Mouse (Mus musculus) lung, embryonic 16.5 days (tissue): ENCODE results near the gene Mapkbp1. TPM values are rescaled to one million over a fixed set of nuclear protein-coding genes. Genes with fewer than 3 reads are reported as not detected.

ENCODE experiments used
- ATAC-seq: fragments of 200-750 bp; cut with Nextera tagmentation; 2 replicates; pipeline ENCODE4 v1.8.0; 2017; ENCODE audit warnings: low read depth, mild to moderate bottlenecking, moderate library complexity
- H3K27ac ChIP-seq: fragments of 300-500 bp; sonication (generic); 2 replicates; pipeline ENCODE4 v1.5.1; 2014; ENCODE audit warnings: mild to moderate bottlenecking, control low read depth, low read length
- H3K27me3 ChIP-seq: fragments of 300-500 bp; sonication (generic); 2 replicates; pipeline ENCODE4 v1.6.1; 2014; ENCODE audit warnings: low read depth, low read length, mixed read lengths; ENCODE audit not compliant: control insufficient read depth, insufficient read depth
- H3K36me3 ChIP-seq: fragments of 300-500 bp; sonication (generic); 2 replicates; pipeline ENCODE4 v1.6.1; 2014; ENCODE audit warnings: low read length; ENCODE audit not compliant: control insufficient read depth, insufficient read depth
- H3K4me1 ChIP-seq: fragments of 300-500 bp; sonication (generic); replicated peaks from 2 replicates; pipeline ENCODE4 v1.6.1; 2014; ENCODE audit warnings: low read length, mixed read lengths; ENCODE audit not compliant: control insufficient read depth, insufficient read depth
- H3K4me2 ChIP-seq: fragments of 300-500 bp; sonication (generic); 2 replicates; pipeline ENCODE4 v1.6.1; 2014; ENCODE audit warnings: low read depth, low read length, control low read depth
- H3K4me3 ChIP-seq: fragments of 300-500 bp; sonication (generic); 2 replicates; pipeline ENCODE4 v1.5.1; 2014; ENCODE audit warnings: mild to moderate bottlenecking, low read length, control low read depth
- H3K9ac ChIP-seq: fragments of 300-500 bp; sonication (generic); 2 replicates; pipeline ENCODE4 v1.6.1; 2014; ENCODE audit warnings: low read length, control low read depth
- H3K9me3 ChIP-seq: fragments of 300-500 bp; sonication (generic); 2 replicates; pipeline ENCODE4 v1.6.1; 2016; ENCODE audit warnings: low read length; ENCODE audit not compliant: control insufficient read depth
- WGBS: fragments of 180-500 bp; shearing (Covaris S2); extraction: QIAGEN DNeasy Blood & Tissue Kit; methylation state at CpG from one replicate; pipeline ENCODE4 v1.1.7; 2014; 5-methylcytosine and 5-hydroxymethylcytosine counted together
- polyA plus RNA-seq: library from polyadenylated mRNA; unstranded; fragments of >200 nt; fragmentation: Nextera tagmentation; extraction: Ambion mirVana; gene quantifications from 2 replicates; pipeline ENCODE4 v1.2.1, GENCODE M21; 2015

Gene Mapkbp1
- polyA plus RNA-seq, 1 experiment from 2014 or later = 3.5 TPM

- no peak overlapping the region for H3K4me2 ChIP-seq
- no peaks in the 10 kb centered on the region for H3K9me3 ChIP-seq
- peak; percentile 76 for ATAC-seq
- no peak overlapping the region for H3K4me3 ChIP-seq
- WGBS = 58% methylated on average over 12 of the region's 12 CpGs
- no peaks in the 10 kb centered on the region for H3K27me3 ChIP-seq
- H3K9ac ChIP-seq = no peak overlapping the region
- H3K4me1 ChIP-seq = no peaks in the 10 kb centered on the region
- H3K27ac ChIP-seq = no peak overlapping the region
- H3K36me3 ChIP-seq = peaks cover 35% of the 10 kb centered on the region
Measured at GRCm38 (mm10) chr2:120017599-120017998, 45.1 kb downstream of the Mapkbp1 start.

- WGBS = 76% methylated on average over 5 of the region's 5 CpGs
- Histone ChIP-seq H3K27me3 (no peaks in the 10 kb centered on the region), H3K9ac (no peak overlapping the region), H3K4me3 (no peak overlapping the region), H3K36me3 (peaks cover 35% of the 10 kb centered on the region), H3K4me1 (peaks cover 12% of the 10 kb centered on the region), H3K27ac (no peak overlapping the region), H3K9me3 (no peaks in the 10 kb centered on the region), H3K4me2 (no peak overlapping the region)
- no peak for ATAC-seq
Measured at GRCm38 (mm10) chr2:120024337-120024736, 51.8 kb downstream of the Mapkbp1 start.

- H3K4me1 ChIP-seq = peaks cover 26% of the 10 kb centered on the region
- H3K27ac ChIP-seq = peak within 1 kb of the TSS; percentile 93
- peak; percentile 92 for ATAC-seq
- H3K27me3 ChIP-seq = no peaks in the 10 kb centered on the region
- peak within 1 kb of the TSS; percentile 76 for H3K4me3 ChIP-seq
- H3K4me2 ChIP-seq = peak within 1 kb of the TSS; percentile 76
- H3K9me3 ChIP-seq = no peaks in the 10 kb centered on the region
- H3K36me3 ChIP-seq = peaks cover 14% of the 10 kb centered on the region
- 4% methylated on average over 50 of the region's 50 CpGs for WGBS
- peak within 1 kb of the TSS; percentile 87 for H3K9ac ChIP-seq
Measured at GRCm38 (mm10) chr2:120026984-120027949, 54.8 kb downstream of the Mapkbp1 start, which contains the start of the genes Jmjd7 and Gm28042. TSS of gene Jmjd7 (plus strand) at chr2:120027483. TSS of gene Gm28042 (plus strand) at chr2:120027493.

- H3K36me3 ChIP-seq = peaks cover 7% of the 10 kb centered on the region
- H3K4me2 ChIP-seq = peak overlapping the region; percentile 76
- H3K27me3 ChIP-seq = no peaks in the 10 kb centered on the region
- peak overlapping the region; percentile 93 for H3K27ac ChIP-seq
- peaks cover 26% of the 10 kb centered on the region for H3K4me1 ChIP-seq
- 32% methylated on average over 3 of the region's 3 CpGs for WGBS
- peak overlapping the region; percentile 76 for H3K4me3 ChIP-seq
- ATAC-seq = peak; percentile 10; the same call in 1 of the 2 replicates
- peak overlapping the region; percentile 87 for H3K9ac ChIP-seq
- no peaks in the 10 kb centered on the region for H3K9me3 ChIP-seq
Measured at GRCm38 (mm10) chr2:120027950-120028331, 55.4 kb downstream of the Mapkbp1 start.

GRCm38 (mm10) chr2:120030380-120030779 is 57.9 kb downstream of the Mapkbp1 start:
- Histone ChIP-seq H3K9ac (no peak overlapping the region), H3K36me3 (peaks cover 5% of the 10 kb centered on the region; the same call in 1 of the 2 replicates), H3K27me3 (no peaks in the 10 kb centered on the region), H3K27ac (no peak overlapping the region), H3K4me3 (no peak overlapping the region), H3K4me1 (peaks cover 34% of the 10 kb centered on the region), H3K9me3 (no peaks in the 10 kb centered on the region), H3K4me2 (no peak overlapping the region)
- 68% methylated on average over 8 of the region's 8 CpGs for WGBS
- ATAC-seq = peak; percentile 19; the same call in 1 of the 2 replicates

GRCm38 (mm10) chr2:120032726-120033467 is 60.4 kb downstream of the Mapkbp1 start, which contains the start of gene Pla2g4b:
TSS of gene Pla2g4b (plus strand) at chr2:120033417.
- no peaks in the 10 kb centered on the region for H3K27me3 ChIP-seq
- no peak within 1 kb of the TSS for H3K27ac ChIP-seq
- H3K4me2 ChIP-seq = no peak within 1 kb of the TSS
- H3K9ac ChIP-seq = no peak within 1 kb of the TSS
- peaks cover 29% of the 10 kb centered on the region for H3K4me1 ChIP-seq
- no peaks in the 10 kb centered on the region for H3K9me3 ChIP-seq
- peaks cover 8% of the 10 kb centered on the region for H3K36me3 ChIP-seq
- 79% methylated on average over 12 of the region's 12 CpGs for WGBS
- no peak for ATAC-seq
- no peak within 1 kb of the TSS for H3K4me3 ChIP-seq

GRCm38 (mm10) chr2:120033726-120034125 is 61.2 kb downstream of the Mapkbp1 start:
- Histone ChIP-seq H3K36me3 (peaks cover 8% of the 10 kb centered on the region), H3K27me3 (no peaks in the 10 kb centered on the region), H3K27ac (no peak overlapping the region), H3K4me1 (peaks cover 22% of the 10 kb centered on the region), H3K9me3 (no peaks in the 10 kb centered on the region), H3K4me3 (no peak overlapping the region), H3K9ac (no peak overlapping the region), H3K4me2 (no peak overlapping the region)
- ATAC-seq = no peak
- 41% methylated on average over 5 of the region's 5 CpGs for WGBS

- no peak overlapping the region for H3K9ac ChIP-seq
- no peak for ATAC-seq
- peaks cover 9% of the 10 kb centered on the region for H3K4me1 ChIP-seq
- peaks cover 11% of the 10 kb centered on the region for H3K36me3 ChIP-seq
- H3K27ac ChIP-seq = no peak overlapping the region
- no peak overlapping the region for H3K4me3 ChIP-seq
- no peak overlapping the region for H3K4me2 ChIP-seq
- no peaks in the 10 kb centered on the region for H3K27me3 ChIP-seq
- 87% methylated on average over 9 of the region's 9 CpGs for WGBS
- no peaks in the 10 kb centered on the region for H3K9me3 ChIP-seq
Measured at GRCm38 (mm10) chr2:120037744-120038143, 65.2 kb downstream of the Mapkbp1 start.

- H3K36me3 ChIP-seq = peaks cover 8% of the 10 kb centered on the region
- ATAC-seq = no peak
Measured at GRCm38 (mm10) chr2:120040991-120041390, 68.5 kb downstream of the Mapkbp1 start.

More at GRCm38 (mm10) chr2:120040991-120041390, 68.5 kb downstream of the Mapkbp1 start:
- no peak overlapping the region for H3K4me3 ChIP-seq
- H3K9me3 ChIP-seq = no peaks in the 10 kb centered on the region
- WGBS = 81% methylated on average over 5 of the region's 5 CpGs
- H3K9ac ChIP-seq = no peak overlapping the region
- H3K27me3 ChIP-seq = no peaks in the 10 kb centered on the region
- H3K4me1 ChIP-seq = peaks cover 5% of the 10 kb centered on the region
- H3K27ac ChIP-seq = no peak overlapping the region
- H3K4me2 ChIP-seq = no peak overlapping the region
